Mouse (Mus musculus) gastrocnemius, adult 8-10 months (tissue): Measurements from ENCODE around the gene Stra6l. TPM values are rescaled to one million over a fixed set of nuclear protein-coding genes. Genes with fewer than 3 reads are reported as not detected.

Experiments used
- DNase-seq, 2 experiments: peaks; one replicate each; pipeline ENCODE4 v3.0.0; 2022; ENCODE audit warnings: low spot score in 2 of 2
- total RNA-seq, 4 experiments: library from RNA; stranded (reverse); gene quantifications; 2 replicates each; pipeline ENCODE4 v1.2.4; 2022

Stra6l gene
- total RNA-seq, 4 experiments from 2014 or later: not detected

DNA sequence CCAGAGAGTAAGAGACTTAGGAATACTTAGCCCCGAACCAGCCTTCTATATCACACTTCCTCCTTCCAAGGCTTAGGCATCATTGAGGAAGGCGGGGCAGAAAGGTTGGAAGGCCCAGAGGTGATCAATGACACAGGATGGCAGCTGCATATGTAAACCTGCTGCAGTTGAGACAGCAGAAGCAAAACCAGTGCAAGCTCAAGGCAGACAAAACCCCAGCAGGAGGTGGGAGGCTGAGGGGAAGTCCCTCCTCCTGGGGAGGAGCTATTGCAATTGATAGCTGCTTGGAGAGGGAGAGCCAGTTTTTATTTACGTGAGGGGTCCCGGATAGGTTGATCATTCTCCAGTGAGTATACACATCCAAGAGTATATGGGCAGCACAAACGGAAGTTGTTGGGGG is 15.0 kb upstream of the Stra6l start:
- no peak for DNase-seq

DNA sequence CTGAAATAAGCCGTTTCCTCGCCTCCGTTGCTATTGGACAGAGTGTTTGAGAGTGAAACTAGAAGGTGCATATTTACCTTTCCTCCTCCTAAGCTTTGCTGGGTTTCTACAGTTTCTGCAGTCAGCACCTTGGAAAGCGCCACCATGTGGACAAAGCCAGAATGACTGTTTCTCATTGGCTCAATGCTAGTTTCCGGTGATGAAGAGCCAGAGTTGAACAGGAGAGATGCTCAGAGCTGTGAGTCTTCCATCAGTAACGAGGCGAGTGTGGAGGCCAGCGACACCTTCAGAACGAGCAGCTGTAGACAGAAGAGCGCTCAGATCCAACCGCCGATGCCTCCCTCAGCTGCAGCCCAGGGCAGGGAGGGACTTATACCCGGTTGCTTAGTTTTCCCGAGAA is 4.1 kb upstream of the Stra6l start:
- no peak for DNase-seq

DNA sequence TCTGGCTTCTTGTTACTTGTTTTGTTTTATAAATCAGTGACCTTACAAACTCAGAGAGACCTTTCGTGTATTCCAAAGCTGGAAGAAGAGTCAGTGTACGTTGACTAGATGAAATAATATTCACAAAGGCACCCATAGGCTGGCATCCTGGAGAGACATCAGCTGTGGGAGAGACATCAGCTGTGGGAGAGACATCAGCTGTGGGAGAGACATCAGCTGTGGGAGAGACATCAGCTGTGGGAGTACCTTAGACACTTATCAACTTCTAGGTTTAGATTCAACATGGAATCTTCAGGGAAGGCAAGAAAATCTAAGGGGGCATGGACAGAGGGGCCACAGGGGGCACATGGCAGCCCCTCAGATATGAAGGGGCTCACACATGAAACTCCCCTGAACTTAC is 2.2 kb upstream of the Stra6l start:
- no peak for DNase-seq

GRCm38 (mm10) chr4:45848825-45849156 is 327 bp downstream of the Stra6l start:
- DNase-seq: no peak

GRCm38 (mm10) chr4:45849419-45849818 is 955 bp downstream of the Stra6l start:
- DNase-seq: no peak

DNA sequence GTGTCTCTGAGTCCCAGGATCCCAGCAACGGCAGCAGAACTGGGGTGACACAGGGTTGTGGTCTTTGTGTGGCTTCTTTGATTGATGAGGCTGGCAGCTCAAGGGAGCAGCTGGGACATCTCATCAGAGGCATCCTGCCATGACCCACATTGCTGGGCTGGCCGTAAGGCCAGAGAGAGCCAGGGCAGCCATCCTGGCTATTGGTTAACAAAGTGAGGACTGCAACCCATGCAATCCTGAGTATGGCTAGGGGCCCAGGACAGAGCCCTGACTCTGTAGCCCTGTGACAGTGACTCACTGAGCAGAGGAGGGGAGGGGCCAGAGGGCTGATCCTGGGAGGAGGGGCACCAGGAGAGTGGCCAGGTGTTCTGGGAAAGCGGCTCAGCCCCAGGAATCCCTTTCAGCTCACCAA is 3.2 kb downstream of the Stra6l start:
- DNase-seq: peak; percentile 50 to 79

DNA sequence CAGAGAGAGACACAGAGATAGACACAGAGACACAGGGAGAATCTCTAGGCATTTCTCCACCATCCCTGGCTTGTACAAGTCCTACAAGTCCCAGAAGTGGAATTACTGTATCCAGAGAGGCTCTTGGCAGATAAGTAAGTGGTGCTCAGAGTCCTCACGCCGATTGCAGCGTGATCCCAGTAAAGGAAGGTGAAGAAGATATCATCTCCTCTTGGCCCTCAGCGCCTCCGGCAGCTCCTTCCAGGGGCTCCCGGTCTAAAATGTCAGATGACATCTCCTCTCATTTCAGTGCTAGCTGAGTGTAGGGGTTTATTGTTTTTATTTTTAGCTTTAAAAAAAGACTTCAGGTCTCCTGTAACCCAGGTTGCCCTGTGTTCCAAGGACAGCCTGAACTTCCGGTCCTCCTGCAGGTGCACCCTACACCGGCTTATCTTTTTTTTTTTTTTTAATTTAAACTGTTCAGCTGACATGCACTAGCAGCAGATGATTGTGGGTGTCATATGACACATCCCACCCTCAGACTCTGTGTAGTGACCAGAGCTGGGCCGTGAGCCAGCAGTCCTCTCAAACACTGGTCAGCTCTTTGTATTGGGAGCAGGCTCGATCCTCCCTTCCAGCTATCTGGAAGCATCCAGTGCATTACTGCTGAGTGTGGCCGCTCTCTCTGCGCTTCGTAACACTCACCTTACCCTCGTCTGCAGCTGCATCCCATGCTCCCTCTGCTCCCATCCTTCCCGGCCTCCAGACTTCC is 5.2 kb downstream of the Stra6l start:
- DNase-seq: no peak

DNA sequence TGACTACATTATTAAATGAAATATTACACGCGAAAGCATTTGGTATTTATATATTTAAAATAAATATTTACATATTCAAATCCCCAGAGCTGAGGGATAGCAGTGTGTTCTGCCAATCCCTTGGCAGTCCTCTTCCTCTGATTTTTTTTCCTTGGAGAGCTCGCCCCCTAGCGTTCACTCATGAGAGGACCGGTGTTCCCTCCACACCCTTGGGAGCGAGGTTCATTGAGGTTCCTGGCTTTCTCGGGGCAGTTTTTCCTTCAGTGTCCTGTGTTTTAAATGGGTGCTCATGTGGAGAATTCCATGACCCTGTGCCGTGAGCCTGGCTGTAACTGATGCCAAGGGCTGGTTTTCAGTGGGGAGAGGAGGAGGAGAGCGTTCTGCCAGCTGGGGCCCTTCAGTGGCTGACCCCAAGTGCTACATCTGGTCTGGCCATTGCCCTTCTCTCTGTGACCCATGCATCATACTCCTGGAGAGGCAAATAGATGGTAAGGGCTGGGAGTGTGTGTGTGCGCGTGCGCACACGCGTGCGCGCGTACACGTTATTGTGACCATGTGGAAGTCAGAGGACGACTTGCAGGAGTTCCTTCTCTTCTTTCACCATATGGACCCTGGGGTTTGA is 7.5 kb downstream of the Stra6l start:
- peak; percentile 43 to 48 for DNase-seq

- no peak for DNase-seq
Observed at GRCm38 (mm10) chr4:45861160-45861559, 12.7 kb downstream of the Stra6l start.

GRCm38 (mm10) chr4:45867416-45867815 is 19.0 kb downstream of the Stra6l start:
- DNase-seq: no peak

- DNase-seq: no peak
Observed at GRCm38 (mm10) chr4:45869021-45869815, 20.8 kb downstream of the Stra6l start.

DNA sequence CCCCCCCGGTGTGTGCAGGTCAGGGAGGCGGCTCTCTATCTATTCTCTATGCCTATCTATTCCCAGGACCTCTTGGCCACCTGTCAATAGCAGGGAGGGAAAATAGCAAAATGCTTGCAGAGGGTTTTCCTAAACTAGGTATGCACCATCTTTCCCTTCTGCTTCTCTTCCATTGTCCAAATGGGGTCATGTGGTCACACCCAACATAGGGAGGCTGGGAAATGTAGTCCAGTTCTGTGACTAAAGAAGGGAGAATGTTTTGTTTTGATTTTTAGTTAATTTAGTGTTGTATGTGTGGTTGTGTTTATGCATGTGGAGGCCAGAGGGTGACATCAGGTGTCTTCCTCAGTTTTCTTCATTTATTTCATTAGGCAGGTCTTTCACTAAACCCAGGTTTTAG is 23.7 kb downstream of the Stra6l start:
- no peak for DNase-seq

GRCm38 (mm10) chr4:45878929-45879328 is 30.5 kb downstream of the Stra6l start:
- no peak for DNase-seq

DNA sequence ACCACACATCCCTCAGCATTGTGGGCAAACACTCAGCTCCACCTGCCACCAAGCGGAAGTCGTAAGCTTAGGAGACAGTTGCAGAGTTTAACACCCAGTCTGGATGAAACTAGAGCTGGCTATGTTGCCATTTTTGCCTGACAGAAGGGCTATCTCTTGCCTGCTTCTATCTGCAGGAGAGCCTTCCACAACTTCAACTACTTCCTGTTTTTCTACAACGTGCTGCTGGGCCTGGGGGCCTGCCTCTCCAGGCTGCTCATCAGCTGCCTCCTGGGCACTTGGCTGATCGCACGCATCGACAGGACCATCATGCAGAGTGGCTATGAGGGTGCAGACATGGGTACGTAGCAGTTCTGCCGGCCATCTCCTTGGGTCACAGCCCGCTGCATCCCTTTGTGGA is 34.1 kb downstream of the Stra6l start:
- DNase-seq: no peak

DNA sequence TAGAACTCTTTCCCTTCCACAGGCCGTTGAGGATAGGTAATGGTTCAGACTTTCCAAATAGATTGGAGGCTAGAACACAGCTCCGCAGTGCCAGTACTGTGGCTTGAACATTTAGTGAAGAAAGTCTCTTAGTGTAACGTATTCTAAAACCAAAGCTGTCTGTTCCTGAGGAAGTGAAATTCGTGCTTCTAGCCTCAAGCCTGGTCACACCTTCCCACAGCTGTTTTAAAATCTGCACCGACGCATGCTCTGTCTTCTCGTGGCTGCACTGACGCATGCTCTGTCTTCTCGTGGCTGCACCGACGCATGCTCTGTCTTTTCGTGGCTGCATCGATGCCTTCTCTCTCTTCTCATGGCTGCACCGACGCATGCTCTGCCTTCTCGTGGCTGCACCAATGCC is 34.8 kb downstream of the Stra6l start:
- DNase-seq: no peak

GRCm38 (mm10) chr4:45889487-45889886 is 41.0 kb downstream of the Stra6l start:
- DNase-seq: no peak

DNA sequence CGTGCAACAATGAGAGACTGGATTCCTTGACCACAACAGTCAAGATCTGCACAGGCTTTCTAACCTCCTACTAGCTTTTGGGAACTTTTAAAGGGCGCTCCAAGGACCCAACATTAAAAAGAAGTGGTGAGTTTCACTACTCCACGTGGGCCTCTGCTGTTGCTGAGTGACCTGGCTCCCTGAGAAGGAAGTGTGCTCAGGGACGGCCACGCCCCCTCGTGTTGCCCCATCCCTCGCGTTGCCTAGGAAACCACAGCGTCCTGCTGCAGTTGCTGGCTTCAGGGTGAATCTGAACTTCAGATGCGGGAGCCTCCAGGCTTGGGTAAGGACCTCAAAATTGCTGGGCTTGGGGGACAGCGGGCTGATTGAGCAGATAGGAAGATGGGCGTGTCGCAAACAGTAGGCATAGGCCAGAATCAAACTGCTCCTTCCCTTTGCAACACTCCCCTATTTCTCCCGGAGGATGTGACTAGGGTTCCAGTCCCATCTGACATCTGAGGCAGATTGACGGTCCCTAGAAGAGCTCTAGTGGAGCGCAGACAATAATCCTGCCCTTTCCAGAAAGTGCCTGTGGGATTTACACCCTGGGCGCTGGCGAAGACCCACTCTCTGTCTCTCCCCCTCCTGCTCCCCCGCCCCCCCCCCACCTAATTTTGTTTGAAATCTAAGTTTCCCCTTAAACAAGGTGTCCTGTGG is 41.8 kb downstream of the Stra6l start, which contains the start of gene Ccdc180:
Ccdc180 (plus strand) TSS at position 238 of the 696 bp plus-strand sequence.
- DNase-seq: peak in 1 of 2 experiments; percentile 17

GRCm38 (mm10) chr4:45896425-45897081 is 48.1 kb downstream of the Stra6l start:
- DNase-seq: no peak

DNA sequence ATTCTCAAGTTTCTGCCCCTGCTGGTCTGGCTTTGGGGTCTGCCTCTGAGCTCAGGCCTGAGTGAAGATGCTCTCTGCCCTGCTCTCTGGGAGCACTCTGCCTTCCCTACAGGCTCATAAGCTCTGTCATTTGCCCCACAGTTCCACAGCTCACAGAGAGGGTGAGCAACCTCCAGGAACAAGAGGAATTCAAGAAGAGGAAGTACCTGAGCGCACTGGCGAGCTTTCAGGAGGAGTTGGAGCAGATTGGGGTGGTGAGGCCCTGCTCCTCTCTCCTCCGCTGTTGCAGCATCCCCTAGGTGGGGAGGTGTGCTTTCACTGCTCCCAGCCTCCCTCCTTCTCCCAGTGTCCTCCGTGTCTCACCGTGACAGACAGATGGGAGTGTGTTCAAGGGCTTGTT is 49.9 kb downstream of the Stra6l start:
- no peak for DNase-seq

- DNase-seq: no peak
Observed at GRCm38 (mm10) chr4:45909256-45909655, 60.8 kb downstream of the Stra6l start.

DNA sequence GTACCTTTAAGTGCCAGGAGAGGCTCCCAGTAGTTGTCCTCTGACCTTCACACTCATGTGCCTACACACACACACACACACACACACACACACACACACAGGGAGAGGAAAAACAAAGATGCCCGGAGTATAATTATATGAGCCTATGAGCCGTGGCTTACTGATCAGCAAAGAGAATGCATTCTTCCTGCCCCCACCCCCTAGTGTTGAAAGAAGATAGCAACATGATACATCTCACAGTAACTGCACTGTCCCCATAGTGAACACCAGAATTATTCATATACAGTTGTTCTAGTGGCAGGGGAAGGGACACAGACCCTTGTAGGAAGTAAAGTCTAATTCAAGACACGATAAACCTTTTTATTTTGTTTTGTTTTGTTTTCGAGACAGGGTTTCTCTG is 61.5 kb downstream of the Stra6l start:
- DNase-seq: no peak
